Mouse (Mus musculus) embryonic facial prominence, embryonic 15.5 days (tissue): ENCODE results near the gene Vmn1r4. TPM values are rescaled to one million over a fixed set of nuclear protein-coding genes. Genes with fewer than 3 reads are reported as not detected.
A peak's percentile ranks its signal among the peaks of the same experiment; 100 is the strongest.

ENCODE experiments used
- ATAC-seq: fragments of 200-750 bp; cut with Nextera tagmentation; 2 replicates; pipeline ENCODE4 v1.8.0; 2017; ENCODE audit warnings: low read depth, moderate TSS enrichment; ENCODE audit not compliant: insufficient number of reproducible peaks, low FRiP score, low TSS enrichment
- H3K27ac ChIP-seq: fragments of 300-500 bp; sonication (generic); replicated peaks from 2 replicates; pipeline ENCODE4 v1.5.1; 2015; ENCODE audit warnings: mild to moderate bottlenecking, inconsistent platforms
- H3K27me3 ChIP-seq: fragments of 300-500 bp; sonication (generic); 2 replicates; pipeline ENCODE4 v1.6.1; 2015; ENCODE audit warnings: inconsistent platforms
- H3K36me3 ChIP-seq: fragments of 300-500 bp; sonication (generic); 2 replicates; pipeline ENCODE4 v1.6.1; 2015; ENCODE audit warnings: mild to moderate bottlenecking, inconsistent platforms
- H3K4me1 ChIP-seq: fragments of 300-500 bp; sonication (generic); 2 replicates; pipeline ENCODE4 v1.6.1; 2015; ENCODE audit warnings: inconsistent platforms
- H3K4me2 ChIP-seq: fragments of 300-500 bp; sonication (generic); replicated peaks from 2 replicates; pipeline ENCODE4 v1.6.1; 2015; ENCODE audit warnings: mild to moderate bottlenecking, inconsistent platforms
- H3K4me3 ChIP-seq: fragments of 300-500 bp; sonication (generic); replicated peaks from 2 replicates; pipeline ENCODE4 v1.5.1; 2015; ENCODE audit warnings: mild to moderate bottlenecking, inconsistent platforms
- H3K9ac ChIP-seq: fragments of 300-500 bp; sonication (generic); 2 replicates; pipeline ENCODE4 v1.6.1; 2015; ENCODE audit warnings: inconsistent platforms
- H3K9me3 ChIP-seq: fragments of 300-500 bp; sonication (generic); replicated peaks from 2 replicates; pipeline ENCODE4 v1.6.1; 2016; ENCODE audit warnings: inconsistent platforms
- WGBS: fragments of 180-500 bp; shearing (Covaris S2); methylation state at CpG from one replicate; pipeline ENCODE4 v1.1.7; 2015; 5-methylcytosine and 5-hydroxymethylcytosine counted together
- polyA plus RNA-seq: library from polyadenylated mRNA; unstranded; fragments of >200 nt; fragmentation: Nextera tagmentation; extraction: Ambion mirVana; gene quantifications from 2 replicates; pipeline ENCODE4 v1.2.1, GENCODE M21; 2015

Vmn1r4 gene
- polyA plus RNA-seq, 1 experiment from 2014 or later, result 0.31 TPM

- H3K4me3 ChIP-seq, result no peak overlapping the region
- H3K36me3 ChIP-seq, result no peaks in the 10 kb centered on the region
- 0 out of 2 replicates have a peak overlapping the region, but pooled peaks have one; percentile 22 for H3K27ac ChIP-seq
- H3K4me2 ChIP-seq, result no peak overlapping the region
- H3K9ac ChIP-seq, result no peak overlapping the region
- peaks cover 27% of the 10 kb centered on the region for H3K4me1 ChIP-seq
- 34% methylated on average over 6 of the region's 6 CpGs for WGBS
- no peaks in the 10 kb centered on the region for H3K9me3 ChIP-seq
- H3K27me3 ChIP-seq, result no peaks in the 10 kb centered on the region
- ATAC-seq, result no peak
Measured at GRCm38 (mm10) chr6:56903831-56904230, 20.0 kb upstream of the Vmn1r4 start.

- 88% methylated on average over 1 of the region's 1 CpGs for WGBS
- no peak overlapping the region for H3K4me3 ChIP-seq
- no peaks in the 10 kb centered on the region for H3K27me3 ChIP-seq
- ATAC-seq, result no peak
- 0 out of 2 replicates have a peak overlapping the region, but pooled peaks have one; percentile 22 for H3K27ac ChIP-seq
- H3K9me3 ChIP-seq, result no peaks in the 10 kb centered on the region
- no peak overlapping the region for H3K4me2 ChIP-seq
- H3K4me1 ChIP-seq, result peaks cover 27% of the 10 kb centered on the region
- H3K9ac ChIP-seq, result no peak overlapping the region
- no peaks in the 10 kb centered on the region for H3K36me3 ChIP-seq
Measured at GRCm38 (mm10) chr6:56904330-56904729, 19.5 kb upstream of the Vmn1r4 start.

GRCm38 (mm10) chr6:56904982-56905381 lies 18.8 kb upstream of the Vmn1r4 start:
- Histone ChIP-seq H3K4me1 (peaks cover 27% of the 10 kb centered on the region), H3K27me3 (no peaks in the 10 kb centered on the region), H3K27ac (no peak overlapping the region), H3K4me2 (no peak overlapping the region), H3K4me3 (no peak overlapping the region), H3K36me3 (no peaks in the 10 kb centered on the region), H3K9ac (no peak overlapping the region), H3K9me3 (no peaks in the 10 kb centered on the region)
- WGBS, result 73% methylated on average over 2 of the region's 2 CpGs
- no peak for ATAC-seq

GRCm38 (mm10) chr6:56905486-56905885 lies 18.3 kb upstream of the Vmn1r4 start:
- ATAC-seq, result no peak
- H3K9me3 ChIP-seq, result no peaks in the 10 kb centered on the region
- H3K36me3 ChIP-seq, result no peaks in the 10 kb centered on the region
- 78% methylated on average over 5 of the region's 5 CpGs for whole genome bisulfite sequencing
- H3K9ac ChIP-seq, result no peak overlapping the region
- H3K27ac ChIP-seq, result no peak overlapping the region
- H3K27me3 ChIP-seq, result no peaks in the 10 kb centered on the region
- H3K4me3 ChIP-seq, result no peak overlapping the region
- H3K4me1 ChIP-seq, result peaks cover 27% of the 10 kb centered on the region
- H3K4me2 ChIP-seq, result no peak overlapping the region

GRCm38 (mm10) chr6:56906121-56906846 lies 17.5 kb upstream of the Vmn1r4 start:
- WGBS, result 83% methylated on average over 8 of the region's 8 CpGs

GRCm38 (mm10) chr6:56907973-56908372 lies 15.8 kb upstream of the Vmn1r4 start:
- no peak overlapping the region for H3K4me2 ChIP-seq
- H3K27me3 ChIP-seq, result no peaks in the 10 kb centered on the region
- H3K9me3 ChIP-seq, result no peaks in the 10 kb centered on the region
- ATAC-seq, result no peak
- no peak overlapping the region for H3K27ac ChIP-seq
- 86% methylated on average over 3 of the region's 3 CpGs for WGBS
- no peak overlapping the region for H3K9ac ChIP-seq
- H3K4me3 ChIP-seq, result no peak overlapping the region
- no peaks in the 10 kb centered on the region for H3K36me3 ChIP-seq
- H3K4me1 ChIP-seq, result peaks cover 21% of the 10 kb centered on the region

More at GRCm38 (mm10) chr6:56906121-56906846, 17.5 kb upstream of the Vmn1r4 start:
- Histone ChIP-seq H3K27ac (no peak overlapping the region), H3K27me3 (no peaks in the 10 kb centered on the region), H3K4me2 (no peak overlapping the region), H3K36me3 (no peaks in the 10 kb centered on the region), H3K9me3 (no peaks in the 10 kb centered on the region), H3K9ac (no peak overlapping the region), H3K4me1 (peaks cover 27% of the 10 kb centered on the region), H3K4me3 (no peak overlapping the region)
- no peak for ATAC-seq

- Histone ChIP-seq H3K27ac (no peak overlapping the region), H3K9ac (no peak overlapping the region), H3K36me3 (no peaks in the 10 kb centered on the region), H3K27me3 (no peaks in the 10 kb centered on the region), H3K4me1 (peaks cover 19% of the 10 kb centered on the region), H3K9me3 (no peaks in the 10 kb centered on the region), H3K4me3 (no peak overlapping the region), H3K4me2 (no peak overlapping the region)
- ATAC-seq, result no peak
- 86% methylated on average over 2 of the region's 2 CpGs for WGBS
Measured at GRCm38 (mm10) chr6:56908397-56908796, 15.4 kb upstream of the Vmn1r4 start.

- H3K9me3 ChIP-seq, result no peaks in the 10 kb centered on the region
- no peak overlapping the region for H3K27ac ChIP-seq
- no peak overlapping the region for H3K4me2 ChIP-seq
- no peaks in the 10 kb centered on the region for H3K36me3 ChIP-seq
- no peak overlapping the region for H3K9ac ChIP-seq
- H3K4me1 ChIP-seq, result peaks cover 20% of the 10 kb centered on the region
- no peak overlapping the region for H3K4me3 ChIP-seq
- no peak for ATAC-seq
- 16% methylated on average over 4 of the region's 4 CpGs for WGBS
- no peaks in the 10 kb centered on the region for H3K27me3 ChIP-seq
Measured at GRCm38 (mm10) chr6:56908912-56909311, 14.9 kb upstream of the Vmn1r4 start.

GRCm38 (mm10) chr6:56910910-56911309 lies 12.9 kb upstream of the Vmn1r4 start:
- Histone ChIP-seq H3K27me3 (no peaks in the 10 kb centered on the region), H3K4me3 (no peak overlapping the region), H3K9ac (no peak overlapping the region), H3K36me3 (no peaks in the 10 kb centered on the region), H3K4me2 (no peak overlapping the region), H3K4me1 (peaks cover 9% of the 10 kb centered on the region; the same call in 1 of the 2 replicates), H3K9me3 (no peaks in the 10 kb centered on the region), H3K27ac (no peak overlapping the region)
- WGBS, result 81% methylated on average over 2 of the region's 2 CpGs
- no peak for ATAC-seq

- ATAC-seq, result no peak
- Histone ChIP-seq H3K9ac (no peak overlapping the region), H3K9me3 (no peaks in the 10 kb centered on the region), H3K27me3 (no peaks in the 10 kb centered on the region), H3K36me3 (no peaks in the 10 kb centered on the region), H3K4me2 (no peak overlapping the region), H3K4me3 (no peak overlapping the region), H3K4me1 (peaks cover 13% of the 10 kb centered on the region; the same call in 1 of the 2 replicates), H3K27ac (0 out of 2 replicates have a peak overlapping the region, but pooled peaks have one; percentile 39)
- WGBS, result 47% methylated on average over 2 of the region's 2 CpGs
Measured at GRCm38 (mm10) chr6:56913092-56913858, 10.5 kb upstream of the Vmn1r4 start.

GRCm38 (mm10) chr6:56916279-56916678 lies 7.5 kb upstream of the Vmn1r4 start:
- ATAC-seq, result no peak
- Histone ChIP-seq H3K27ac (no peak overlapping the region), H3K36me3 (no peaks in the 10 kb centered on the region)

More at GRCm38 (mm10) chr6:56916279-56916678, 7.5 kb upstream of the Vmn1r4 start:
- no peaks in the 10 kb centered on the region for H3K27me3 ChIP-seq
- H3K9me3 ChIP-seq, result no peaks in the 10 kb centered on the region
- H3K4me3 ChIP-seq, result no peak overlapping the region
- peaks cover 13% of the 10 kb centered on the region; the same call in 1 of the 2 replicates for H3K4me1 ChIP-seq
- no peak overlapping the region for H3K4me2 ChIP-seq
- no peak overlapping the region for H3K9ac ChIP-seq
- 77% methylated on average over 2 of the region's 2 CpGs for WGBS
